Mouse (Mus musculus): Measurements from ENCODE around the gene Pttg1ip.

DNA sequence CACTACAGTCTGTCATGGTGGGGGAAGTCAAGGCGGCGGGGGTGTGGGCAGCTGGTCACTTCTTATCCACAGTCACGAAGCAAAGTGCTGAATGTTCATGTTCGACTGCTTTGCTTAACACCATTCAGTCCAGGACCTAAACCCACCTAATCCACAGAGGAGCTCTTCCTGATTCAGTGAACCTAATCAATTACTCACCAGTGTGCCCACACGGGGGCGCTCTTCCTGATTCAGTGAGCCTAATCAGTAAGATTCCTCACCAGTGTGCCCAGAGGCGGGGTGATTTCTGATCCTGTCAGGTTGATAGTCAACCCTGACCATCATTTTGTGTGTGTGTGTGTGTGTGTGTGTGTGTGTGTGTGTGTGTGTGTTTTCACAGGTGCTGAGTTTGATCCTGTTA lies 38.3 kb upstream of the Pttg1ip start:
- TF ChIP-seq CTCF (IDR thresholded peaks at IDR 0.05; ENCODE audit: low read depth): peak; percentile 80
- TF ChIP-seq EP300 (IDR thresholded peaks at IDR 0.05; ENCODE audit: low read depth): no peak

Data from liver, postnatal 0 days (tissue).